Mouse (Mus musculus): ENCODE measurements around the gene Cd52.
"Not testable (repeated sequence)": the region's sequence is repeated elsewhere in the genome, so short reads cannot be mapped to it uniquely, and the experiment has no call there.

Cd52 gene

GRCm38 (mm10) chr4:134094923-134095547, at the start of gene Cd52:
Gene Cd52, minus strand, starts transcription at chr4:134095082.
- DNase-seq: no peak

GRCm38 (mm10) chr4:134144297-134144696, 49.4 kb upstream of the Cd52 start:
- not testable (repeated sequence) for DNase-seq

GRCm38 (mm10) chr4:134138857-134139256, 44.0 kb upstream of the Cd52 start:
- DNase-seq: no peak

GRCm38 (mm10) chr4:134136280-134136926, 41.5 kb upstream of the Cd52 start:
- no peak for DNase-seq

- no peak for DNase-seq
These were observed 37.7 kb upstream of the Cd52 start for GRCm38 (mm10) chr4:134132519-134133095.

GRCm38 (mm10) chr4:134132117-134132516, 37.2 kb upstream of the Cd52 start:
- no peak for DNase-seq

GRCm38 (mm10) chr4:134129482-134129881, 34.6 kb upstream of the Cd52 start:
- DNase-seq: no peak

GRCm38 (mm10) chr4:134128983-134129362, 34.1 kb upstream of the Cd52 start:
- peak in 1 of 2 experiments; percentile 41 for DNase-seq

- DNase-seq: peak; percentile 89 to 95
These were observed 33.5 kb upstream of the Cd52 start, which contains the start of gene Sh3bgrl3 for GRCm38 (mm10) chr4:134128221-134128982. Gene Sh3bgrl3, minus strand, starts transcription at chr4:134128789.

GRCm38 (mm10) chr4:134127793-134128192, 32.9 kb upstream of the Cd52 start:
- peak in 1 of 2 experiments; percentile 34 for DNase-seq

GRCm38 (mm10) chr4:134127121-134127455, 32.2 kb upstream of the Cd52 start:
- no peak for DNase-seq

- DNase-seq: no peak
These were observed 31.6 kb upstream of the Cd52 start for GRCm38 (mm10) chr4:134126300-134127120.

GRCm38 (mm10) chr4:134125383-134126060, 30.6 kb upstream of the Cd52 start:
- DNase-seq: no peak

GRCm38 (mm10) chr4:134123680-134124551, 29.0 kb upstream of the Cd52 start:
- peak in 1 of 2 experiments; percentile 20 for DNase-seq

GRCm38 (mm10) chr4:134123147-134123546, 28.3 kb upstream of the Cd52 start:
- no peak for DNase-seq

- no peak for DNase-seq
These were observed 27.4 kb upstream of the Cd52 start for GRCm38 (mm10) chr4:134122281-134122680.

GRCm38 (mm10) chr4:134121571-134121970, 26.7 kb upstream of the Cd52 start:
- DNase-seq: no peak

- no peak for DNase-seq
These were observed 26.0 kb upstream of the Cd52 start for GRCm38 (mm10) chr4:134120916-134121315.

- DNase-seq: no peak
These were observed 25.4 kb upstream of the Cd52 start for GRCm38 (mm10) chr4:134120192-134120805.

GRCm38 (mm10) chr4:134119644-134120043, 24.8 kb upstream of the Cd52 start:
- no peak for DNase-seq

Data from kidney, postnatal 25 days (tissue).